Mouse (Mus musculus): ENCODE results near the gene Trim15. TPM values are rescaled to one million over a fixed set of nuclear protein-coding genes. Genes with fewer than 3 reads are reported as not detected.

Gene Trim15
- 0.37 and 0.42 TPM in 2 replicates for polyA plus RNA-seq (2016; fragmentation: Nextera tagmentation; extraction: Ambion mirVana)

GRCm38 (mm10) chr17:36866719-36867527 is at the start of gene Trim15:
Gene Trim15, minus strand, starts transcription at chr17:36867210.
- Histone ChIP-seq H3K27me3 (peaks cover 17% of the 10 kb centered on the region), H3K4me3 (peak within 1 kb of the TSS; percentile 13; the same call in 1 of the 2 replicates), H3K9me3 (replicated peaks) (no peaks in the 10 kb centered on the region), H3K27ac (no peak within 1 kb of the TSS), H3K9ac (0 out of 2 replicates have a peak within 1 kb of the TSS, but pooled peaks have one; percentile 2), H3K36me3 (no peaks in the 10 kb centered on the region), H3K4me2 (replicated peaks) (peak within 1 kb of the TSS; percentile 44), H3K4me1 (0 out of 2 replicates have a peak, but pooled peaks cover 7% of the 10 kb centered on the region)
- ATAC-seq (ENCODE audit: low FRiP score): no peak
- 16% methylated on average over 29 of the region's 29 CpGs for WGBS

GRCm38 (mm10) chr17:36915076-36915475 is 48.1 kb upstream of the Trim15 start:
- H3K27ac ChIP-seq: no peak overlapping the region
- no peak for ATAC-seq (ENCODE audit: low FRiP score)
- H3K27me3 ChIP-seq: no peaks in the 10 kb centered on the region
- 14% methylated on average over 9 of the region's 9 CpGs for WGBS
- H3K9me3 ChIP-seq (replicated peaks): no peaks in the 10 kb centered on the region
- H3K4me1 ChIP-seq: no peaks in the 10 kb centered on the region
- H3K4me3 ChIP-seq: no peak overlapping the region
- no peaks in the 10 kb centered on the region for H3K36me3 ChIP-seq
- H3K4me2 ChIP-seq (replicated peaks): no peak overlapping the region
- no peak overlapping the region for H3K9ac ChIP-seq

- H3K27me3 ChIP-seq: no peaks in the 10 kb centered on the region
- ATAC-seq (ENCODE audit: low FRiP score): no peak
- WGBS: 24% methylated on average over 2 of the region's 2 CpGs
- no peaks in the 10 kb centered on the region for H3K4me1 ChIP-seq
- H3K9ac ChIP-seq: no peak overlapping the region
- H3K4me3 ChIP-seq: no peak overlapping the region
- no peaks in the 10 kb centered on the region for H3K36me3 ChIP-seq
- H3K27ac ChIP-seq: no peak overlapping the region
- no peak overlapping the region for H3K4me2 ChIP-seq (replicated peaks)
- H3K9me3 ChIP-seq (replicated peaks): no peaks in the 10 kb centered on the region
These were observed 47.1 kb upstream of the Trim15 start for GRCm38 (mm10) chr17:36914108-36914507.

GRCm38 (mm10) chr17:36912031-36912430 is 45.0 kb upstream of the Trim15 start:
- Histone ChIP-seq H3K9me3 (replicated peaks) (no peaks in the 10 kb centered on the region), H3K4me2 (replicated peaks) (no peak overlapping the region), H3K36me3 (no peaks in the 10 kb centered on the region), H3K4me3 (no peak overlapping the region), H3K9ac (no peak overlapping the region), H3K4me1 (no peaks in the 10 kb centered on the region), H3K27ac (no peak overlapping the region), H3K27me3 (no peaks in the 10 kb centered on the region)
- ATAC-seq (ENCODE audit: low FRiP score): no peak
- 77% methylated on average over 2 of the region's 2 CpGs for WGBS

GRCm38 (mm10) chr17:36909802-36910201 is 42.8 kb upstream of the Trim15 start:
- 63% methylated on average over 4 of the region's 4 CpGs for WGBS
- ATAC-seq (ENCODE audit: low FRiP score): no peak
- no peak overlapping the region for H3K27ac ChIP-seq

GRCm38 (mm10) chr17:36908235-36908634 is 41.2 kb upstream of the Trim15 start:
- no peak overlapping the region for H3K9ac ChIP-seq
- ATAC-seq (ENCODE audit: low FRiP score): no peak
- H3K36me3 ChIP-seq: no peaks in the 10 kb centered on the region
- no peak overlapping the region for H3K27ac ChIP-seq
- no peaks in the 10 kb centered on the region for H3K4me1 ChIP-seq
- H3K4me3 ChIP-seq: no peak overlapping the region
- no peaks in the 10 kb centered on the region for H3K27me3 ChIP-seq
- H3K9me3 ChIP-seq (replicated peaks): no peaks in the 10 kb centered on the region
- no peak overlapping the region for H3K4me2 ChIP-seq (replicated peaks)
- 46% methylated on average over 1 of the region's 1 CpGs for WGBS

More at GRCm38 (mm10) chr17:36909802-36910201, 42.8 kb upstream of the Trim15 start:
- H3K36me3 ChIP-seq: no peaks in the 10 kb centered on the region
- no peaks in the 10 kb centered on the region for H3K27me3 ChIP-seq
- no peak overlapping the region for H3K9ac ChIP-seq
- no peaks in the 10 kb centered on the region for H3K9me3 ChIP-seq (replicated peaks)
- H3K4me1 ChIP-seq: no peaks in the 10 kb centered on the region
- H3K4me2 ChIP-seq (replicated peaks): no peak overlapping the region
- no peak overlapping the region for H3K4me3 ChIP-seq

GRCm38 (mm10) chr17:36903651-36904050 is 36.6 kb upstream of the Trim15 start:
- 81% methylated on average over 3 of the region's 3 CpGs for WGBS

GRCm38 (mm10) chr17:36900691-36901090 is 33.7 kb upstream of the Trim15 start:
- Histone ChIP-seq H3K27me3 (no peaks in the 10 kb centered on the region), H3K9me3 (replicated peaks) (no peaks in the 10 kb centered on the region), H3K36me3 (no peaks in the 10 kb centered on the region), H3K27ac (no peak overlapping the region), H3K4me2 (replicated peaks) (no peak overlapping the region), H3K9ac (no peak overlapping the region), H3K4me3 (no peak overlapping the region), H3K4me1 (no peaks in the 10 kb centered on the region)
- ATAC-seq (ENCODE audit: low FRiP score): no peak
- WGBS: 50% methylated on average over 1 of the region's 1 CpGs

More at GRCm38 (mm10) chr17:36903651-36904050, 36.6 kb upstream of the Trim15 start:
- no peak for ATAC-seq (ENCODE audit: low FRiP score)
- Histone ChIP-seq H3K4me2 (replicated peaks) (no peak overlapping the region), H3K4me3 (no peak overlapping the region), H3K9ac (no peak overlapping the region), H3K9me3 (replicated peaks) (no peaks in the 10 kb centered on the region), H3K4me1 (no peaks in the 10 kb centered on the region), H3K27me3 (no peaks in the 10 kb centered on the region), H3K36me3 (no peaks in the 10 kb centered on the region), H3K27ac (no peak overlapping the region)

GRCm38 (mm10) chr17:36900001-36900400 is 33.0 kb upstream of the Trim15 start:
- Histone ChIP-seq H3K36me3 (no peaks in the 10 kb centered on the region), H3K9me3 (replicated peaks) (no peaks in the 10 kb centered on the region), H3K27me3 (no peaks in the 10 kb centered on the region), H3K27ac (no peak overlapping the region), H3K4me2 (replicated peaks) (no peak overlapping the region), H3K9ac (no peak overlapping the region), H3K4me1 (no peaks in the 10 kb centered on the region), H3K4me3 (no peak overlapping the region)
- no peak for ATAC-seq (ENCODE audit: low FRiP score)
- 90% methylated on average over 5 of the region's 5 CpGs for WGBS

- H3K27ac ChIP-seq: no peak overlapping the region
- WGBS: 91% methylated on average over 4 of the region's 4 CpGs
- H3K4me2 ChIP-seq (replicated peaks): no peak overlapping the region
- ATAC-seq (ENCODE audit: low FRiP score): no peak
- no peak overlapping the region for H3K9ac ChIP-seq
- H3K9me3 ChIP-seq (replicated peaks): no peaks in the 10 kb centered on the region
- no peak overlapping the region for H3K4me3 ChIP-seq
- H3K4me1 ChIP-seq: no peaks in the 10 kb centered on the region
- H3K27me3 ChIP-seq: no peaks in the 10 kb centered on the region
- H3K36me3 ChIP-seq: no peaks in the 10 kb centered on the region
These were observed 32.4 kb upstream of the Trim15 start for GRCm38 (mm10) chr17:36899376-36899775.

- Histone ChIP-seq H3K27me3 (no peaks in the 10 kb centered on the region), H3K36me3 (no peaks in the 10 kb centered on the region), H3K9ac (no peak within 1 kb of the TSS), H3K4me3 (no peak within 1 kb of the TSS), H3K27ac (no peak within 1 kb of the TSS), H3K4me2 (replicated peaks) (no peak within 1 kb of the TSS), H3K4me1 (no peaks in the 10 kb centered on the region), H3K9me3 (replicated peaks) (no peaks in the 10 kb centered on the region)
- ATAC-seq (ENCODE audit: low FRiP score): no peak
- whole genome bisulfite sequencing: 73% methylated on average over 6 of the region's 6 CpGs
These were observed 30.7 kb upstream of the Trim15 start, which contains the start of gene Trim31 for GRCm38 (mm10) chr17:36897552-36898205. Gene Trim31, plus strand, starts transcription at chr17:36898118.

GRCm38 (mm10) chr17:36897065-36897464 is 30.1 kb upstream of the Trim15 start:
- H3K27me3 ChIP-seq: no peaks in the 10 kb centered on the region
- no peak overlapping the region for H3K4me3 ChIP-seq
- no peak overlapping the region for H3K27ac ChIP-seq
- no peak overlapping the region for H3K4me2 ChIP-seq (replicated peaks)
- ATAC-seq (ENCODE audit: low FRiP score): no peak
- H3K9me3 ChIP-seq (replicated peaks): no peaks in the 10 kb centered on the region
- no peaks in the 10 kb centered on the region for H3K4me1 ChIP-seq
- no peak overlapping the region for H3K9ac ChIP-seq
- no peaks in the 10 kb centered on the region for H3K36me3 ChIP-seq

All from hindbrain, embryonic 12.5 days (tissue).